Mouse (Mus musculus) thymus, adult 2 months (tissue): ENCODE measurements around the gene Egfr.

Experiments
- CTCF ChIP-seq: fragments of 200-500 bp; IDR thresholded peaks from 2 replicates; pipeline ENCODE4 v1.5.1; 2012; ENCODE audit warnings: mild to moderate bottlenecking, control low read depth, low read length, moderate library complexity, borderline replicate concordance; ENCODE audit not compliant: control insufficient read depth, poor library complexity, insufficient read depth; ENCODE audit errors: extremely low read depth
- POLR2A ChIP-seq: fragments of 200-500 bp; IDR thresholded peaks from 2 replicates; pipeline ENCODE4 v1.6.1; 2012; ENCODE audit warnings: mild to moderate bottlenecking, low read length, control low read depth, moderate library complexity; ENCODE audit not compliant: control insufficient read depth, poor library complexity, insufficient read depth; ENCODE audit errors: extremely low read depth

DNA sequence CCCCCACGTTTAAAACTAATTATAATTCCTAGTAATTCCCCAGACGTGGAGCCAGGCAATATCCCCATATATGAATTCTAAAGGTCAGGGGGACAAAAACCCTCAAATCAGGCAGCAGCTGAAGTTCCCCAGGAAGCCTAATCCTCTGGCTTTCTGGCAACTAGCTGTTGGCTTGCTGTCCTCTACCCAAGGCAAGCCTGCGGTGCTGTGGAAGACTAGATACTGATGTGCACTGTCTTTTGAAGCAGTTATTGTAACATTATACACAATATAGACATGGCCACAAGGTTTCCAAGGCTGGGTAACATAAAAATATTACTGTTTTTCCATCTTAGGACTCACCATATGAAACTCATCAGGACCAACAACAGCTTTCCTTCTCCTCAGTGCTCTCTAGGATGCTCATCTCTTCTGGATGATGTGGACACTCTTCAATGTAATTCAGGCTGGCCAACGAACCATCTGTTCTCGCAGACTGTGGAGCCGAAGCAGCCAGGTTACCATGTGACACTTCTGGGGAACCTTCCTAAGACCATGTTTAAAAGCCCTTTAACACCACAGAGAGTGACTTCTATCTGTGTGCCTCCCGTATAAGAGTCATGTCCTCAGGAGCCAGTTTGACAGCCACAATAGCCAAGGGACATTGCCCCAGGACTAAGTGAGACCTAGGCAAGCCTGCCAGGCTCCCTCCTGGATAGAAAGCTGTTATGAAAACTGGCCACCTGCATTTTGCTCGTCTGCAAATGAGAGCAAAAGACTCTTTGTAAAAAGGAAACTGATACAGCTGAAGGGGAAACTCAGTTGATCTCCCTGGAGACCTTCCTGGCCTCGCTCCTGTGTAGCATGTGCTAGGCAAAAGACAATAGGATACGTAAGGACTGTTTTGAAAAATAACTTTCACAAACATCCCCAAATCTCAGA, 11.1 kb upstream of the Egfr start:
- no peak for TF ChIP-seq POLR2A
- TF ChIP-seq CTCF = no peak
